Mouse (Mus musculus) retina, postnatal 1 day (tissue): Measurements from ENCODE around the gene Exd1.

Experiments used
- DNase-seq: peaks from one replicate; pipeline ENCODE4 v3.0.0-alpha.2; 2012

Gene Exd1

GRCm38 (mm10) chr2:119547522-119548370 lies at the start of gene Exd1, which contains the start of gene Chp1:
Exd1 (minus strand) TSS chr2:119547627.
Chp1 (plus strand) TSS chr2:119547697.
- DNase-seq: peak; percentile 99

GRCm38 (mm10) chr2:119596781-119597330 lies 49.4 kb upstream of the Exd1 start:
- no peak for DNase-seq

GRCm38 (mm10) chr2:119595308-119595707 lies 47.9 kb upstream of the Exd1 start:
- DNase-seq: no peak

DNA sequence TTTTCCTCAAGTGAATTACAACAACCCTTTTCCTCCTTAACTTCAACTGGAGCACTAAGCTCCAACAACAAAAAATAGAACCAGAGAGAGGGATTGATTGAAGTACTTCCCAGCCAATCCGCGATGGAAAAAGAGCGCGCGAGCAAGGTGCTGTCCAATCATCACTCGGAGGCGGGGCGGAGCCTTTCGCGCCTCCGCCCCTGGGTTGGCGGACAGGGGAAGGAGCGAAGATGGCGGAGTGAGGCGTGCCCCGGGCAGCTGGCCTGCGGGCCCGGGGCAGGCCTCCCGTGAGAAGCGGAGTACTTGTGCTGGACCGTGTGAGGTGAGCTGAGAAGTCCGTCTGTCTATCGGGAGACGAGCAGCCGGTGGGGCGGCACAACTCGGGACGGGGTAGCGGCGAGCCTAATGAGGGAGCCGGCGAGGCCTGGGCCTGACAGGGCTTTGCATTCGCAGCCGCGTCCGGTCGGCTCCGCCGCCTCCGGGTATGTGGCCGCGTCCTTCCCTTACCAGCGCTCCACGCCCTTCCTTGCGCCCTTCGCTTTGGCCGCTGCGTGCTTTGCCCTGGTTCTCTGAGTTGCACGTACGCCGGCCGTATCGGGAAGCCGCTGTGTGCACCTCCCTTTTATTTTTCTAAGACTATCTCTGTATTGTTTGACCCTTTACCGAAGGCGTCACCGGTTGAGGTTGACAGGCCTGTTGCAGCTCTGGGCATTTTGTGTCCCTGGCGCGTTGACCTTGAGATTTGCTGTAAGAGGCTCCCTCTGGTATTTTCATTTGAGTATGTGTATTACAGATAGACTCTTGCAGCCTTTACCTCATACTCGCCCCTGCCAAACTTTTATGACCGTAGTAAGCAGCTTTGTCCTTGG lies 46.9 kb upstream of the Exd1 start:
- DNase-seq: peak; percentile 98

- DNase-seq: no peak
These were observed 46.3 kb upstream of the Exd1 start for GRCm38 (mm10) chr2:119593765-119594112.

DNA sequence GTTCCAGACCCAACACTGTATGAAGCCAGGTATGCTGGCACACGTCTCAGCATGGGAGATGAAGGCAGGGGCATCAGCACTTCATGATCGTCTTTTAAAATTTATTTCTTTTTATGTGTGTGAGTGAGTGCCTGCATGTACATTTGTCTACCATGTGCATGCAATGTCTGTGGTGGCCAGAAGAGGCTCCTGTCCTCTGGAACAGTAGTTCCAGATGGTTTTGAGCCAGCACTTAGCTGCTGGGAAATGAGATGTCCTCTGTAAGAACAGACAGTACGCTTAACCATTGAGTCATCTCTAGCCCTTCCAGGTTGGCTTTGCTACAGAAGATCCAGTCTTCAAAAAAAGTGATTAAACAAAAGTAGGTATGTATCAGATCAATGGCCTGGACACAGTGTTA lies 43.8 kb upstream of the Exd1 start:
- DNase-seq: peak; percentile 23

- DNase-seq: peak; percentile 75
These were observed 40.0 kb upstream of the Exd1 start for GRCm38 (mm10) chr2:119587383-119587782.

DNA sequence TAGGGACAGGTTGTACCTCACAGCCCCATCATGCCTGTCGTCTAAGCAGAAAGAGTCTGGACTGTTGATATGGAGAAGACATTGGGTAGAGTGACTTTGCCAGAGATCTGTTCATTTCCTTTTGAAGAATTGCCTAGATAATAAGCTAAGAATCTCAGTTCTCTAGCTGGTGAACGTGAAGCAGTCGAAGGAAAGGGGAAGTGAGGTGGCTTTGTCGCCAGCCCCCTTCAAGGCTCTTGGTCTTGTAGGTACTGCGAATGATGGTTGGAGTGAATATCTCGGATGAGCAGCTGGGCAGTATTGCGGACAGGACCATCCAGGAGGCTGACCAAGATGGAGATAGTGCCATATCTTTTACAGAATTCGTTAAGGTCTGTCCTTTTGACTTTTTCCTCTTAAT lies 36.9 kb upstream of the Exd1 start:
- no peak for DNase-seq

GRCm38 (mm10) chr2:119583439-119583838 lies 36.0 kb upstream of the Exd1 start:
- DNase-seq: no peak

- no peak for DNase-seq
These were observed 34.1 kb upstream of the Exd1 start for GRCm38 (mm10) chr2:119581571-119581970.

DNA sequence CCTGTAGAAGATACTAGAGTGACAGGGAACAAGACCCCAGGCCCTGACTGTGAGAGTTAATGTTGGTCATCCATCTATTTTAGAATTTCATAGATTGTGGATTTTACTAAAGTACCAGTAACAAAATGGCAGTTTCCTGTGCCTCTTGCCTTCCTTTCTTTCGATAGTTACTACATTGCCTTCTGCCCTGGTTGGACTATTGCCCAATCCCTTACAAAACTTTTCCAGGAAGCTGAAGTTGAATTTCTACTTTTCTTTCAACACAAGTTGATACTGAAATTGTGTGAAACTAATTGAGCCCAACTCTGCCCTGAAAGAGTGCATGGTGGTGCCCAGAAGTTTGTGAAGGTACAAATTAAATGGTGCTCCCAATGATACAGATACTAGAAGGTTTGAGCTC lies 25.0 kb upstream of the Exd1 start:
- DNase-seq: no peak

GRCm38 (mm10) chr2:119566182-119566855 lies 18.9 kb upstream of the Exd1 start:
- DNase-seq: no peak

DNA sequence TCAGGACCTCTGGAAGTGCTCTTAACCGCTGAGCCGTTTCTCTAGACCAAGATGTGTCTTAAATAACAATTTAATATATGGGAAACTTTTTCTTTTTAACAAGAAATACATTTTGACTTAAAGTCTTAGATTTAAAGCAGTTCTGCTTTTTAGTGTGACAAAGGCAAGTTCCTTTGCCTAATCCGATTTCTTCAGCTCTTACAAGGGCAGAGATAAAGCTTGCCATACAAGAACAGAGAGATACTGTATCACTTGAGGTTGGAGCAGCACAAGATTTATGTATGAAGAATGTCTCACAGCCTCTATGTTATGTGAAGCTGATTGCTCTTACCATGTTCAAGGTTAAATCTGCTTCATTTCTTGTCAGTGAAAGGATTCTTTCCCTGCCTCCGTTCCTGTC lies 17.9 kb upstream of the Exd1 start:
- DNase-seq: no peak

DNA sequence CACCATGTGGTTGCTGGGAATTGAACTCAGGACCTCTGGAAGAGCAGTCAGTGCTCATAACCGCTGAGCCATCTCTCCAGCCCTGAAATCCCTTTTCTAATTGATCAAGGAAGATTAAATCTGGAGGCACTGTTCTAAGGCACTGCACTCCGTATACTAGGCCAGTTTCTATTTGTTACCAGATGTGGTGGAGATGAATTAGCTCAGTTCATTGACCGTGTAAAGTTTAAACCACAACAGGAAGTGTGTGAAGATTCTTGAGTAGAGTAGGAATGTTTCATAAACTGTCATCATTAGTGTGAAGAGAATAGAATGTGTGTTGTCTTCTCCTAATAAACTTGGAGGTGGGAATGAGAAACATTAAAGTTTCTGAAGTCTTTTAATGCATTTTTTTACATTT lies 14.4 kb upstream of the Exd1 start:
- DNase-seq: no peak

DNA sequence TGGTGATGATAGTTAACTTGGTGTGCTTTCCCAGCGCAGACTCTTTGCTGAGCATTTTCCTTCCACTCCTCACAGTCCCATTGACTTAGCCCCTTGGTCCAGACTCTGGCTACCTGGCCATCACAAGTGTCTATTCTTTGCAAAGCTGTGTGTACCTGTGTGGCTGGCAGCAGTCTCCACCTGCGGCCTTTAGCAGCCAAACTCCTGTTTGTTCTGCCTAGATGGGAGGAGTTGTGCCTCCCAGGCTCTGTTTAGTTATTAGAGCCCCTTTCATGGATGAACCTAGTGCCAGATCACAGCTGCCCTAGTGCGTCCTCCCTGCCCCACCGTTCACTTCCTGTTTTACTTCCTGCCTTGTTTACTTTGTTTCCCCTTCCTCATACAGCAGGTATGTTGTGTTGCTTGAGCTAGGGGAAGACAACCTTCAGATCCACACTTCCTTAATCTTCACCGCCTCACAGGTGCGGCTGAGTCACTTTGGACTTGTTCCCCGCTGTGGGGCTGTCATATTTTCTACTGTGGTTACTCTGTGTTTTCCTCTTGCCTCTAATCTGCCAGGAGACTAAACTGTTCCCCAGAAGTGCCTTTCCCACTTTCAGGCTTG lies 11.4 kb upstream of the Exd1 start:
- DNase-seq: no peak

- no peak for DNase-seq
These were observed 10.6 kb upstream of the Exd1 start for GRCm38 (mm10) chr2:119558039-119558438.

DNA sequence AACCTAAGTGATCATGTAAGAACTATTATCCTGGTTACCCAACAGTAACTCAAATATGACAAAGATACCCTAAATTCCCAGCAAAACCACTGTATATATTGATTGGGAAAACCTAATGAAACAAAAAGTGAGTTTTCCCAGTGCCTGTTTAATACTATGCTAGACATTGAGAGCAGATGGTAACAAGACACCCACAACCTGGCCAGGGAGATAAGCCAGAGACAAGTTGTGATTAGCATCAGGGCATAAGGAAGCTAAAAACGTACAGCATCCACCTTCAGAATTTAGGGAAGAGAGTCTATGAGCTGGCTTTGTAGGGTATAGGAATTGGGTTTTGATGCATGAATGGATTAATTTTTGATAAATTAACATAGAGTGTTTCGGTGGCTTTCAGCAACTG lies 2.3 kb upstream of the Exd1 start:
- no peak for DNase-seq

- DNase-seq: no peak
These were observed 1.3 kb upstream of the Exd1 start for GRCm38 (mm10) chr2:119548691-119549090.

GRCm38 (mm10) chr2:119548371-119548660 lies 889 bp upstream of the Exd1 start:
- no peak for DNase-seq

GRCm38 (mm10) chr2:119546848-119547521 lies 442 bp downstream of the Exd1 start:
- peak; percentile 86 for DNase-seq

DNA sequence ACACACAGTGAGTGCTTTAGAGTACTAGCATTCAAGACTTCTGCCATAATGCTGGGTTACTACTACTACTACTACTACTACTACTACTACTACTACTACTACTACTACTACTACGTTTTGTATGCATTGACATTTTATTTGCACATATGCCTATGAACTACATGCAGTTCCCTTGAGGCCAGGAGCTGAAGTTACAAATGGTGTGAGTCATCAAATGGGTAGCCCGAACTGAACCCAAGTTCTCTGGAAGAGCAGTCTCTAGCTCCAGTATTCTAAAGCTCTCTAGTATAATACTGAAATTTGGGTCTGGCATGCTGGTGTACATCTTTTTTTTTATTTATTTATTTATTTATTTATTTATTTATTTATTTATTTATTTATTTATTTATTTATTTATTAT lies 3.8 kb downstream of the Exd1 start:
- no peak for DNase-seq

GRCm38 (mm10) chr2:119542106-119542505 lies 5.3 kb downstream of the Exd1 start:
- peak; percentile 59 for DNase-seq
